ENCODE assay signal across 1 mouse cellular context in the genomic region with DNA sequence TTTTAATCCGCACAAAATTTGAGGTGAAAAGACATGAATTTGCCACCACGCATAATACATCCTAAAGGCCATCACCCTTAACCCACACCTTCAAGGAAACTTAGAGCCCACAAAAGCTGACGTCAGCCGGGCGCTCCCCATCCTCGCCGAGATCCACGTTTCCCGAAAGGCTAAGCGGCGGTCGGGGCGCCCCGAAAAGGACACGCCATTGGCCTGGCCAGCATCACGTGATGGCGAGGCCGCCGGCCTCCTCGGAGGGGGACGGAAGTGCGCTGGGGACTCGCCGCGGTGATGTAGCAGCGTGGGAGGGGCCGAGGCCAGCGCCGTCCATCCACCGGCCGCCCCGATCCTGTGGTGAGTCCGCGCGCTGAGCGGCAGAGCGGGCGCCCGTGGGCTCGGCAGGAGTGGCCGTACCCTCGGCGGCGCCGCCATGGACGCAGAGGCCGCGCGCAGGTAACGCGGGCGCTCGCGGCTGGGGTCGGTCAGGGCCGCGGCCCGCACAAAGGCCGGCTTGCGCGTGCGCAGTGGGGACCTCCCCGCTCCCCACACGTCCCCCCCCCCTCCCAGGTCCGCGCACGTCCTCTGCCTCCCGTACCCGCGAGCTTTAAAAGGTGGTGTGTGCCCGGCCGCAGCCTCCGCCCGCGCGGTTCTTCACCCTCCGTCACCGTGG.
TF ChIP-seq lines count a peak whose summit lies in the region.

A gene (plus strand): TSS at position 243 of the 670 bp plus-strand sequence.

TF ChIP-seq in CH12.LX, 34 proteins besides CTCF, POLR2A, EP300 and RAD21 (continued from another document):
- TF ChIP-seq TCF12 (IDR thresholded peaks at IDR 0.05; ENCODE audit: low read depth, low read length), result peak; percentile 78; the same call in 1 of the 2 replicates
- TF ChIP-seq MXI1 (IDR thresholded peaks at IDR 0.05; ENCODE audit: low read depth, low read length), result peak; percentile 78
- TF ChIP-seq USF2 (conservative IDR thresholded peaks at IDR 0.05; ENCODE audit: low read depth, low read length), result peak; percentile 81
- peak; percentile 82 for TF ChIP-seq NRF1 (IDR thresholded peaks at IDR 0.05; ENCODE audit: low read depth, low read length)
- TF ChIP-seq BHLHE40 (IDR thresholded peaks at IDR 0.05; ENCODE audit: low read depth, low read length), result peak; percentile 63
- peak; percentile 85 for TF ChIP-seq NELFE (IDR thresholded peaks at IDR 0.05; ENCODE audit: low read depth, low read length)
- 0 out of 2 replicates have a peak, but pooled peaks have one; percentile 12 for TF ChIP-seq IRF4 (IDR thresholded peaks at IDR 0.05; ENCODE audit: low read depth, low read length)
- TF ChIP-seq MAX (IDR thresholded peaks at IDR 0.05; ENCODE audit: low read length), result peak; percentile 91
- TF ChIP-seq CHD2 (IDR thresholded peaks at IDR 0.05; ENCODE audit: low read length), result peak; percentile 65; the same call in 1 of the 2 replicates
- TF ChIP-seq ELF1 (IDR thresholded peaks at IDR 0.05; ENCODE audit: low read depth, low read length), result peak; percentile 78
- peak; percentile 33; the same call in 1 of the 2 replicates for TF ChIP-seq MAFK (IDR thresholded peaks at IDR 0.05; ENCODE audit: insufficient replicate concordance, low read length)
- 0 out of 2 replicates have a peak, but pooled peaks have one; percentile 48 for TF ChIP-seq TBP (conservative IDR thresholded peaks at IDR 0.05; ENCODE audit: low read depth, low read length)
- TF ChIP-seq KAT2A (IDR thresholded peaks at IDR 0.05; ENCODE audit: insufficient replicate concordance, low read length), result peak; percentile 58; the same call in 1 of the 2 replicates
- TF ChIP-seq POLR2AphosphoS2 (IDR thresholded peaks at IDR 0.05; ENCODE audit: low read depth, low read length), result peak; percentile 75; the same call in 1 of the 2 replicates
- TF ChIP-seq RCOR1 (conservative IDR thresholded peaks at IDR 0.05; ENCODE audit: low read depth, low read length), result 0 out of 2 replicates have a peak, but pooled peaks have one; percentile 39
- peak; percentile 46 for TF ChIP-seq MEF2A (IDR thresholded peaks at IDR 0.05; ENCODE audit: borderline replicate concordance, low read depth, low read length)
- TF ChIP-seq HCFC1 (IDR thresholded peaks at IDR 0.05; ENCODE audit: low read depth, low read length), result peak; percentile 71
- peak; percentile 88 for TF ChIP-seq USF1 (IDR thresholded peaks at IDR 0.05; ENCODE audit: low read depth, low read length)
TF ChIP-seq in CH12.LX: peak in this region for 21; not testable (repeated sequence) for 13.
